Mouse (Mus musculus) kidney, adult 2 months (tissue): ENCODE measurements around the gene Hoxc8.

Source experiments
- CTCF ChIP-seq: fragments of 200-500 bp; conservative IDR thresholded peaks from 2 replicates; pipeline ENCODE4 v1.5.1; 2011; ENCODE audit warnings: low read depth, mild to moderate bottlenecking, control low read depth, low read length, moderate library complexity, mixed read lengths; ENCODE audit not compliant: insufficient read depth, insufficient read length
- POLR2A ChIP-seq: fragments of 200-500 bp; IDR thresholded peaks from one replicate; pipeline ENCODE4 v1.6.1; 2011; ENCODE audit warnings: low read depth, low read length, control low read depth

GRCm38 (mm10) chr15:102942739-102943467, 47.5 kb upstream of the Hoxc8 start:
- TF ChIP-seq POLR2A, result no peak
- TF ChIP-seq CTCF, result no peak
